Mouse (Mus musculus) hindbrain, postnatal 0 days (tissue): ENCODE measurements at regions not wholly inside any gene's neighbourhood (a gene's known extent, or its start where the extent isn't known, plus 50 kb on each side); places are given as distances from the start of the nearest gene placed in this dataset.

Experiments
- ATAC-seq: fragments of 200-750 bp; cut with Nextera tagmentation; 2 replicates; pipeline ENCODE4 v1.8.0; 2017; ENCODE audit warnings: mild to moderate bottlenecking, moderate TSS enrichment, moderate library complexity
- DNase-seq: peaks from one replicate; pipeline ENCODE4 v3.0.0-alpha.2; 2015; ENCODE audit warnings: low spot score
- H3K27ac ChIP-seq: fragments of 300-500 bp; sonication (generic); 2 replicates; pipeline ENCODE4 v1.5.1; 2014; ENCODE audit warnings: mild to moderate bottlenecking
- H3K27me3 ChIP-seq: fragments of 300-500 bp; sonication (generic); 2 replicates; pipeline ENCODE4 v1.6.1; 2014; ENCODE audit warnings: low read length, mixed read lengths; ENCODE audit not compliant: insufficient read depth
- H3K36me3 ChIP-seq: fragments of 300-500 bp; sonication (generic); 2 replicates; pipeline ENCODE4 v1.6.1; 2014; ENCODE audit warnings: low read length, mixed read lengths; ENCODE audit not compliant: insufficient read depth
- H3K4me1 ChIP-seq: fragments of 300-500 bp; sonication (generic); 2 replicates; pipeline ENCODE4 v1.6.1; 2014; ENCODE audit warnings: antibody characterized with exemption, low read length, mixed read lengths; ENCODE audit not compliant: insufficient read depth
- H3K4me2 ChIP-seq: fragments of 300-500 bp; sonication (generic); 2 replicates; pipeline ENCODE4 v1.6.1; 2014; ENCODE audit warnings: low read depth, mild to moderate bottlenecking, low read length, moderate library complexity, mixed read lengths
- H3K4me3 ChIP-seq: fragments of 300-500 bp; sonication (generic); 2 replicates; pipeline ENCODE4 v1.5.1; 2014; ENCODE audit warnings: low read length
- H3K9ac ChIP-seq: fragments of 300-500 bp; sonication (generic); replicated peaks from 2 replicates; pipeline ENCODE4 v1.6.1; 2014; ENCODE audit warnings: mild to moderate bottlenecking, low read length, moderate library complexity, mixed read lengths
- H3K9me3 ChIP-seq: fragments of 300-500 bp; sonication (generic); 2 replicates; pipeline ENCODE4 v1.6.1; 2016; ENCODE audit warnings: low read length, mixed read lengths
- CTCF ChIP-seq: IDR thresholded peaks from 2 replicates; pipeline ENCODE4 v1.5.1; 2016; ENCODE audit warnings: antibody characterized with exemption, control low read depth, low read depth
- WGBS: fragments of 180-500 bp; shearing (Covaris S2); extraction: QIAGEN DNeasy Blood & Tissue Kit; methylation state at CpG from one replicate; pipeline ENCODE4 v1.1.7; 2014; 5-methylcytosine and 5-hydroxymethylcytosine counted together

DNA sequence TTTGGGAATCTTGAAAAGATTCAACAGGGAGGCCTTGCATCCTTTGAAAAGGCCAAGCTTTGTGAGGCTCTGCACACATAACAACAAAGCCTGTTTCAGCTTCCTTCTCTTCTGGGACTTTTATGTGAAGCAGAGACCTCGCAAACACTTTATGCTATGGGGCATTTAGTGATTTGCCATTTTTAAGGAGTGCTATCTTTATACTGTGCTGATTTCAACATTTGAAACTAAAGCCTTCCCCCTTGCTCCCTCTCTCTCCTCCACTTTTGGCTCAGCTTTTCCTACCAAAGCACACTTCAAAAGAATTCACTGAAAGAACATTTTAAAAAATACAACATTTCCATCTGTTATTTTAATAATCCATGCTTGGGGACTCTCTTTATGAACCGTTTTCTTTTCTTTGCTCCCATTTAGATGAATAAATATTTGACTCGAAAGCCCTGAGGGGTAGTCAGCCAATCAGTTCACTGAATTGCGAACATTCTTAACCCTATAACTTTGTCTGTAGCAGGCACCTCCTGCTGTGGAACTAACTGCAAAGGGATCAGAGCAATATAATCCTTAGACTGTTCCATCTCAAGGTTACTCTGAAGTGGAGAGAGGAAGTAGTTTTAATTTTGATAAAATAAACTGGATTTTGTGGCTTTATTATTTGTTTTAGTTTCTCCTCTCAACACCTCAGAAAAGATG, 74.2 kb upstream of the Gorab start:
- H3K4me3 ChIP-seq: no peak overlapping the region
- no peak overlapping the region for H3K9ac ChIP-seq
- no peaks in the 10 kb centered on the region for H3K9me3 ChIP-seq
- DNase-seq (no peak), ATAC-seq (no peak)
- H3K27me3 ChIP-seq: no peaks in the 10 kb centered on the region
- WGBS: 28% methylated on average over 4 of the region's 4 CpGs
- H3K36me3 ChIP-seq: no peaks in the 10 kb centered on the region
- H3K4me2 ChIP-seq: no peak overlapping the region
- no peak for TF ChIP-seq CTCF
- H3K4me1 ChIP-seq: no peaks in the 10 kb centered on the region
- H3K27ac ChIP-seq: no peak overlapping the region

DNA sequence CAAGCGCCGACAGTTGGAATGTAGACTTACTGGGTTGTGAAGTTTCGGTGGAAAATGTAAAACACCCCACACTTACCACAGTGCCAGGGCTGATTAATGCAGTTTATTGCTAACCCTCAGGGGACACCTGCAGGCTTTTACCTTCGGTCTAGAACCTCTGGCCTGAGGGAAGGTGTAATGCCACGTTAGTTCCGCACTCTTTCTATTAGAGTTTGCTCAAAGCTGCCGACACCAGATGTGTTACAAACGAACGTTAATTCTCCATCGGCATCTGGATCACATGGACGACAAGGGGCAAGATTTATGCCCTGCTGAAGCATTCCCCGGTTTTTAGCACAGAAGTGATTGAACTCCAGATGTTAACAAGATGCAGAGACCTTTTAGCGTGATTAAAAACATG, 57.7 kb upstream of the Gorab start:
- H3K4me1 ChIP-seq: no peaks in the 10 kb centered on the region
- no peak overlapping the region for H3K27ac ChIP-seq
- no peak overlapping the region for H3K4me2 ChIP-seq
- no peaks in the 10 kb centered on the region for H3K9me3 ChIP-seq
- no peaks in the 10 kb centered on the region for H3K36me3 ChIP-seq
- no peaks in the 10 kb centered on the region for H3K27me3 ChIP-seq
- H3K9ac ChIP-seq: no peak overlapping the region
- 85% methylated on average over 13 of the region's 13 CpGs for WGBS
- no peak overlapping the region for H3K4me3 ChIP-seq
- no peak for DNase-seq
- no peak for ATAC-seq
- no peak for TF ChIP-seq CTCF

- H3K36me3 ChIP-seq: no peaks in the 10 kb centered on the region
- no peak for TF ChIP-seq CTCF
- no peak overlapping the region for H3K27ac ChIP-seq
- no peaks in the 10 kb centered on the region for H3K27me3 ChIP-seq
- ATAC-seq (no peak), DNase-seq (no peak)
- H3K9me3 ChIP-seq: no peaks in the 10 kb centered on the region
- H3K9ac ChIP-seq: no peak overlapping the region
- H3K4me3 ChIP-seq: no peak overlapping the region
- WGBS: 89% methylated on average over 8 of the region's 8 CpGs
- H3K4me1 ChIP-seq: no peaks in the 10 kb centered on the region
- no peak overlapping the region for H3K4me2 ChIP-seq
Observed at GRCm38 (mm10) chr1:163456366-163456765, 52.9 kb upstream of the Gorab start.
